Mouse (Mus musculus): ENCODE data around the gene Nat8f6.

- TF ChIP-seq CTCF (IDR thresholded peaks at IDR 0.05; ENCODE audit: low read depth) (no peak), EP300 (IDR thresholded peaks at IDR 0.05; ENCODE audit: low read depth) (no peak)
These were observed 27.4 kb upstream of the Nat8f6 start for GRCm38 (mm10) chr6:85848140-85848539.

Measured in liver, postnatal 0 days (tissue).